Mouse (Mus musculus) liver, postnatal 0 days (tissue): ENCODE measurements at regions not wholly inside any gene's neighbourhood (a gene's known extent, or its start where the extent isn't known, plus 50 kb on each side); places are given as distances from the start of the nearest gene placed in this dataset.

Source experiments
- CTCF ChIP-seq: sonication (generic); IDR thresholded peaks from 2 replicates; pipeline ENCODE4 v1.5.1; 2016; ENCODE audit warnings: antibody characterized with exemption, low read depth
- EP300 ChIP-seq: IDR thresholded peaks from 2 replicates; pipeline ENCODE4 v1.6.1; 2016; ENCODE audit warnings: antibody characterized with exemption, low read depth, mild to moderate bottlenecking

- TF ChIP-seq CTCF (no peak), EP300 (no peak)
These were observed 53.1 kb upstream of the Lrig2 start for GRCm38 (mm10) chr3:104564857-104565256.
